Mouse (Mus musculus) adrenal gland, adult (tissue): Measurements from ENCODE around the gene Atp5e.

Experiments used
- DNase-seq, 2 experiments: peaks; one replicate each; pipeline ENCODE4 v3.0.0; 2022 to 2023; ENCODE audit warnings: low spot score in 1 of 2; ENCODE audit not compliant: inconsistent age in 2 of 2

The Atp5e gene

GRCm38 (mm10) chr2:174463789-174464523 lies at the start of gene Atp5e:
Gene Atp5e, minus strand, starts transcription at chr2:174464105.
- DNase-seq: peak; percentile 97 to 98

GRCm38 (mm10) chr2:174509825-174510224 lies 45.9 kb upstream of the Atp5e start:
- DNase-seq: no peak

GRCm38 (mm10) chr2:174507998-174508397 lies 44.1 kb upstream of the Atp5e start:
- DNase-seq: no peak

- peak; percentile 47 to 68 for DNase-seq
These were observed 39.0 kb upstream of the Atp5e start for GRCm38 (mm10) chr2:174502831-174503460.

- DNase-seq: no peak
These were observed 38.4 kb upstream of the Atp5e start for GRCm38 (mm10) chr2:174502321-174502720.

- DNase-seq: no peak
These were observed 37.6 kb upstream of the Atp5e start for GRCm38 (mm10) chr2:174501517-174501916.

GRCm38 (mm10) chr2:174500814-174501503 lies 37.1 kb upstream of the Atp5e start:
- no peak for DNase-seq

- DNase-seq: peak; percentile 24 to 81
These were observed 29.0 kb upstream of the Atp5e start for GRCm38 (mm10) chr2:174492858-174493257.

GRCm38 (mm10) chr2:174487005-174487404 lies 23.1 kb upstream of the Atp5e start:
- no peak for DNase-seq

- DNase-seq: no peak
These were observed 14.8 kb upstream of the Atp5e start for GRCm38 (mm10) chr2:174478746-174479145.

- DNase-seq: no peak
These were observed 13.8 kb upstream of the Atp5e start for GRCm38 (mm10) chr2:174477543-174478319.

- DNase-seq: no peak
These were observed 9.6 kb upstream of the Atp5e start for GRCm38 (mm10) chr2:174473550-174473927.

- DNase-seq: peak; percentile 100
These were observed 9.1 kb upstream of the Atp5e start, which contains the start of gene Prelid3b for GRCm38 (mm10) chr2:174472818-174473549. Gene Prelid3b, minus strand, starts transcription at chr2:174473081.

- no peak for DNase-seq
These were observed 8.5 kb upstream of the Atp5e start for GRCm38 (mm10) chr2:174472407-174472806.

GRCm38 (mm10) chr2:174470786-174471405 lies 7.0 kb upstream of the Atp5e start:
- peak in 1 of 2 experiments; percentile 79 for DNase-seq

- DNase-seq: peak in 1 of 2 experiments; percentile 39
These were observed 6.4 kb upstream of the Atp5e start for GRCm38 (mm10) chr2:174470333-174470732.

GRCm38 (mm10) chr2:174463370-174463769 lies 535 bp downstream of the Atp5e start:
- no peak for DNase-seq

- no peak for DNase-seq
These were observed 4.5 kb downstream of the Atp5e start for GRCm38 (mm10) chr2:174459365-174459764.

- DNase-seq: peak in 1 of 2 experiments; percentile 73
These were observed 10.2 kb downstream of the Atp5e start for GRCm38 (mm10) chr2:174453681-174454080.

GRCm38 (mm10) chr2:174450353-174450752 lies 13.6 kb downstream of the Atp5e start, which contains the start of gene Tubb1:
Gene Tubb1, plus strand, starts transcription at chr2:174450695.
- no peak for DNase-seq
